Mouse (Mus musculus) embryonic facial prominence, embryonic 10.5 days (tissue): Measurements from ENCODE around the gene Zwilch. TPM values are rescaled to one million over a fixed set of nuclear protein-coding genes. Genes with fewer than 3 reads are reported as not detected.
A peak's percentile ranks its signal among the peaks of the same experiment; 100 is the strongest.
"Not testable (repeated sequence)": the region's sequence is repeated elsewhere in the genome, so short reads cannot be mapped to it uniquely, and the experiment has no call there.

Experiments
- DNase-seq: peaks from one replicate; pipeline ENCODE4 v3.0.0-alpha.2; 2017; ENCODE audit warnings: low spot score
- H3K27ac ChIP-seq: fragments of 300-500 bp; sonication (generic); replicated peaks from 2 replicates; pipeline ENCODE4 v1.5.1; 2016; ENCODE audit warnings: mild to moderate bottlenecking
- H3K27me3 ChIP-seq: fragments of 300-500 bp; sonication (generic); replicated peaks from 2 replicates; pipeline ENCODE4 v1.6.1; 2016; ENCODE audit warnings: low read depth, mild to moderate bottlenecking; ENCODE audit not compliant: poor library complexity, severe bottlenecking
- H3K36me3 ChIP-seq: fragments of 300-500 bp; sonication (generic); replicated peaks from 2 replicates; pipeline ENCODE4 v1.6.1; 2016; ENCODE audit warnings: mild to moderate bottlenecking, moderate library complexity
- H3K4me1 ChIP-seq: fragments of 300-500 bp; sonication (generic); 2 replicates; pipeline ENCODE4 v1.6.1; 2016
- H3K4me3 ChIP-seq: fragments of 300-500 bp; sonication (generic); 2 replicates; pipeline ENCODE4 v1.5.1; 2016; ENCODE audit warnings: mild to moderate bottlenecking, moderate library complexity
- H3K9me3 ChIP-seq: fragments of 300-500 bp; sonication (generic); 2 replicates; pipeline ENCODE4 v1.6.1; 2016; ENCODE audit warnings: mild to moderate bottlenecking
- WGBS: fragments of 180-500 bp; shearing (Covaris S2); methylation state at CpG from one replicate; pipeline ENCODE4 v1.1.7; 2016; 5-methylcytosine and 5-hydroxymethylcytosine counted together
- polyA plus RNA-seq: library from polyadenylated mRNA; unstranded; fragments of >200 nt; fragmentation: Nextera tagmentation; extraction: Ambion mirVana; gene quantifications from 2 replicates; pipeline ENCODE4 v1.2.1, GENCODE M21; 2016

Gene Zwilch
- polyA plus RNA-seq, 1 experiment from 2014 or later = 43.7 TPM

DNA sequence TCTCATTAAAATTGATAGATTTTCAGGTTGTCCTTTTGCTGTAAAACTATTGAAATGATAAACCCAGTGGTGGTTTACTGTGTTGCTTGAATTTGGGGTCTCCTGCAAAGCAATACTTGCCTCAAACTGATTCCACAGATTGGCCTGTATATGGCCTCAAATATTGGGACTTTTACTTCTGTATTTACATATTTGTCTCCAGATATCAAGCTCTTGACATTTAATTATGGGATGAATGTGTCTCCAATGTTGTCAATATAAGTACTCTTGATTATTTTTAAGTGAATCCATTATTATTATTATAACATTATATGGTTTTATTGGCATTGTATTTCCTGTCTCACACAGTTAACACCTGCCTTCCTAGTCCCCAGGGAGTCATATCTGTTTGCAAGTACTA is 1.4 kb upstream of the Zwilch start:
- peak overlapping the region; percentile 97; the same call in 1 of the 2 replicates for H3K27ac ChIP-seq
- no peaks in the 10 kb centered on the region for H3K27me3 ChIP-seq
- peaks cover 48% of the 10 kb centered on the region for H3K36me3 ChIP-seq
- H3K4me3 ChIP-seq = peak overlapping the region; percentile 74
- H3K4me1 ChIP-seq = peaks cover 25% of the 10 kb centered on the region
- H3K9me3 ChIP-seq = no peaks in the 10 kb centered on the region
- DNase-seq = no peak

DNA sequence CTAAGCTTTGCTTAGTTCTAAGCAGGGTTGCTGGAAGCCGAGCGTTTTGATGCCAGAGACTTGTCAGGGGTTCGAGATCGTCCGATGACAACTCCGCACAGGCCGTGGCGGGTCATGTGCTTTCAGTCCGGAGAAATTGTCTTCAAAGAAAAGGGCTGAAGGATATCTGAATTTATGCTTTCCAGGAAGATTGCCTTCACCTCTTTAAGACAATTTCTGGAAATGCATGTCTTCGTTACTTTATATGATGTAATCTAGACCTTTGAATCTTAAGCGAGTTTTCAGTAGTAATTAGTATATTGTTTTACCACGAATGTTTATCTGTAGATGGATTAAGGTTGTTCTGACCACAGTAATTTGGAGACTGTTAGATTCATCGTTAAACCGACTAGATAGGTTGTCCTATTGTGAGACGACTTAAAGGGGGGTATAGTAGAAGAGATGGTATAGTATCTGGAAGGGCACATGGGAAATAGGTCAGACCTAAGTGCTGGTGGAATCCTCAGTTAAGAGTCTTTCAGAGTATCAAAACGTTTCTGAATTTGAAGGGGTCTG is 839 bp upstream of the Zwilch start:
- peaks cover 49% of the 10 kb centered on the region for H3K36me3 ChIP-seq
- under 1% methylated on average over 16 of the region's 16 CpGs for WGBS
- no peaks in the 10 kb centered on the region for H3K27me3 ChIP-seq
- H3K9me3 ChIP-seq = no peaks in the 10 kb centered on the region
- DNase-seq = no peak
- peak overlapping the region; percentile 97 for H3K27ac ChIP-seq
- H3K4me1 ChIP-seq = peaks cover 24% of the 10 kb centered on the region
- H3K4me3 ChIP-seq = peak overlapping the region; percentile 74

DNA sequence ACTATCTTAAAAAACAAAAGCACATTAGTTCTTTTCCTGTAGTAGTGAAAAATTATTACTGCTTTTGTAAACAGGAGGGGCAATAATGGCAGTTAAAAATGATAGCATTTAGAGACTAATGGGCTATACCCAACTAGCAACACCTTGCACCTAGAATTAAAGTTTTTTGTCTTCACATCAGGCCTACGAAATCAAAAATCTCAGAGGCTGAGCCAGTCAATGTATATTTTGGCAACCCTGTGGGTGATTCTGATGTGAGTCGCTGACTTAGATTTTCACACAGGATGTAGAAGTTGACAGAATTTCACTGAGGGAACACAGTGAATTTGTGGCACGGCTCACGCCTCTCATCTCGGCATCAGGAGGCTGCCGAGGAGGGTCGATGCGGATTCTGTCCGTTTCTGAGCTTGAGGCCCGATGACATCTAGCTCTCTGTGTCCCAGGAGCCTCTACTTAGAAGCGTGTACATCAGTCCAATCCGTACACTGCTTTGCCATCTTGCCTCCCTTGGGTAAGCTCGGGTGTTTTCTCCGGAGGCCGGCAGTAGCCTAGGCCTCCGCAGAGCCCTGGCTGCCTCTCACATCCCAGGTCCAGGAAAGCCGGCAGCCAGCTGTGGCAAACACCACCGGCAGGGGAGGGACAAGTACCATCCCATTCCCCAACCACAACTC is 624 bp downstream of the Zwilch start:
- Histone ChIP-seq H3K27me3 (no peaks in the 10 kb centered on the region), H3K36me3 (peaks cover 49% of the 10 kb centered on the region), H3K27ac (peak overlapping the region; percentile 97), H3K4me1 (peaks cover 24% of the 10 kb centered on the region), H3K4me3 (peak overlapping the region; percentile 74), H3K9me3 (no peaks in the 10 kb centered on the region)
- DNase-seq = no peak
- WGBS = 3% methylated on average over 18 of the region's 18 CpGs

DNA sequence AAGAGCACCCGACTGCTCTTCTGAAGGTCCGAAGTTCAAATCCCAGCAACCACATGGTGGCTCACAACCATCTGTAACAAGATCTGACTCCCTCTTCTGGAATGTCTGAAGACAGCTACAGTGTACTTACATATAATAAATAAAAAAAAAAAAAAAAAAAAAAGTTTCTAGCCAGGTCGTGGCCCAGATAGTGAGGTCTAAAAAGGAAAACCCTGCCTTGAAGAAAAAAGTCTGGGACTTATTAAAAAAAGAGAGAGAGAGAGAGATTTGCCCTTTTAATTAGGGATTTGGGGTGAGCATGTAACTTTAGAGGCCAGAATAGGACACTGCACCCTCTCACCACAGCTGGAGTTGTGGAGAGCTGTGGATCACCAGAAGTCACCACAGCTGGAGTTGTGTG is 2.9 kb downstream of the Zwilch start:
- H3K4me3 ChIP-seq, DNase-seq, H3K27me3 ChIP-seq, H3K9me3 ChIP-seq, H3K27ac ChIP-seq: not testable (repeated sequence)
- Histone ChIP-seq H3K36me3 (peaks cover 47% of the 10 kb centered on the region), H3K4me1 (peaks cover 21% of the 10 kb centered on the region)
- 96% methylated on average over 3 of the region's 3 CpGs for WGBS

DNA sequence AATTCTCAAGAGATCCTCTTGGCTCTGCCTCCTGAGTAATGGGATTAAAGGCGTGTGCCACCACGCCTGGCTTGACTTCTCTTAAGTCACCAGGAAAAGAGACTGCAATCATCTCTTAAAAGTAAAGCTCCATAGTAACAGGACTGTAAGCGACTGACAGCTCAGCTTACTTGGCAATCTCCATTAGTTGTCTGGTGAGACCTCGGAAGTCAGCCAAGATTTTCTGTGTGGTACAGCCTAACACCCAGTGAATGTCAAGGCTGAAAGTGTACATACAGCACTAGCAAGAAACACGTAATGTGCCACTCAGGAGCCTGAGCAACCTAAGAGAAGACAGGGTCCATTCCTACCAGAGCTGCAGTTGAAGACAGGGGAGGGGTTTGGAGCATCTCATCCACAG is 12.4 kb downstream of the Zwilch start:
- Histone ChIP-seq H3K4me1 (no peaks in the 10 kb centered on the region), H3K27ac (no peak overlapping the region), H3K9me3 (no peaks in the 10 kb centered on the region), H3K27me3 (no peaks in the 10 kb centered on the region), H3K4me3 (no peak overlapping the region), H3K36me3 (peaks cover 96% of the 10 kb centered on the region)
- DNase-seq = no peak
- 94% methylated on average over 5 of the region's 5 CpGs for WGBS

DNA sequence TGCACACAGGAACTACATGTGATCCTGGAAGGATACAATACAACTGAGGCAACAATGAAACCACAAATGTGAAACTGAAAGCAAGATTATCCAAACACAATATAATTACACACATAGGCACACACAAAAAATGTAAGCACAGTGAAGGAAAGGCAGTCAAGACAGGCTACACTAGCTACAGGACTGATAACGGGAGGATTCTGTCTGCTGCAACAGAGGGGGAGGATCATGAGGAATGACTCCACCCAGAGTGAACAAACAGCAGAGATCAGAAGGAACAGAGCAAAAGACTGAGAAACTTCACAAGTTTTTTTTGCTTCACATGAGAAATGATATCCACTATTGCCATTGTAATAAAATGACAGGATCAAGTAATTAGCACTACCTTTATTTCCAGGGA is 16.3 kb downstream of the Zwilch start:
- H3K27ac ChIP-seq = no peak overlapping the region
- H3K36me3 ChIP-seq = peaks cover 100% of the 10 kb centered on the region
- no peaks in the 10 kb centered on the region for H3K9me3 ChIP-seq
- no peak overlapping the region for H3K4me3 ChIP-seq
- 95% methylated on average over 1 of the region's 1 CpGs for WGBS
- H3K4me1 ChIP-seq = no peaks in the 10 kb centered on the region
- H3K27me3 ChIP-seq = no peaks in the 10 kb centered on the region
- no peak for DNase-seq

DNA sequence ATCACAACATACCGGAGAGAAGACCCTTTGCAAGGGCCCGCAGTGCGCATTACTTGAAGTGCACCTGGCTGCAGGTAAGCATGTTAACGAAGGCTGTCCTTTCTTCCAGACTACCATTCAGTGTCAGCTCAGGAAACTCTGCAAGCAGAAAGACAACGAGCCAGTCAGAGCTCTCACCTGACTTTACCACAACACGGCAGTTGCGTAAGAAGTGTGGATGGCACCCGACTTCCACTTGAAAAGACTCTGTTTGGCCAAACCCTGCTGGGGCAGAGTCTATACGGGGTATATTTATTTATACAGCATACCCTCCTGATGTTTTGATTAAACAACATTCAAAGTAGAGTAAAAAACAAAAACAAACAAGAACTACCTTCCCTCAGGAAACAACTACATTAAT is 33.0 kb downstream of the Zwilch start:
- H3K36me3 ChIP-seq = peaks cover 86% of the 10 kb centered on the region
- H3K4me3 ChIP-seq = no peak overlapping the region
- no peak overlapping the region for H3K27ac ChIP-seq
- no peaks in the 10 kb centered on the region for H3K9me3 ChIP-seq
- H3K27me3 ChIP-seq = no peaks in the 10 kb centered on the region
- no peaks in the 10 kb centered on the region for H3K4me1 ChIP-seq
- DNase-seq = no peak
- WGBS = 92% methylated on average over 9 of the region's 9 CpGs

DNA sequence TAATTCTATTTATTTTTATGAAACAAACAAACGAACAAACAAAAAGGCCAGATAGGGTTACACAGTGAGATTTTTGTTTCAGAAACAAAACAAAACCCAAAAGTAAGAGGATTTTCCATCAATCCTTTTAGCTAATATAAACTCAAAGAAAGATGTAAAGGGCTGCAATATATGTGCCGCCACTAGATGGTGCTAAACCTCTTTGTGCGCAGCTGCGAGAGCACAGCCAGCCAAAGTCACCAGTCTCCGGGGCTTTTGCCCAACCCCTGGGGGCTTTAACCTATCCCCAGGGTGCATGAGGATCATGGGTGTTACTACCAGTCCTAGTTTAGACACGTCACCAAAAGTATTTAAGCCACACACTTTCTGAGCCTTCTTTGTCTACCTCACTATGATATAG is 34.0 kb downstream of the Zwilch start:
- DNase-seq = peak; percentile 53
- WGBS = 10% methylated on average over 6 of the region's 6 CpGs
- H3K4me3 ChIP-seq, H3K4me1 ChIP-seq, H3K9me3 ChIP-seq, H3K27ac ChIP-seq, H3K27me3 ChIP-seq: not testable (repeated sequence)
- H3K36me3 ChIP-seq = peaks cover 77% of the 10 kb centered on the region

DNA sequence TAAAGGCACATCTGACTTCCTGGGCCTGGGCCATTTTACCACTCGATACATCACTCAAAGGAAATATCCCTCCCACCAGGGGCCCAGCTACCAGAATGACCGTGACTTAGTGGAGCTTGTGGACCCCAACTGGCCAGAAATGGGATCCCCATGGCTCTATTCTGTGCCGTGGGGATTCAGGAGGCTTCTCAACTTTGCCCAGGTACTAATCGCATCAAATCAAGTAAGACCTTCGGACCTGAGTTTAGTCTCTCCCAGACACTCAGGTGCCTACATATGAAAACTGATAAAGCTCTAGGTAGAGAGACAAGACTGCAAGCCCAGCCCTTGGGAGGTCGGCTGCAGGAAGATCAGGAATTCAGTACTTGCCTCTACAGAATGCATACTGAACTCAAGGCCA is 41.3 kb downstream of the Zwilch start:
- Histone ChIP-seq H3K4me3 (no peak overlapping the region), H3K4me1 (no peaks in the 10 kb centered on the region), H3K9me3 (no peaks in the 10 kb centered on the region), H3K36me3 (peaks cover 15% of the 10 kb centered on the region), H3K27ac (no peak overlapping the region), H3K27me3 (no peaks in the 10 kb centered on the region)
- WGBS = 86% methylated on average over 6 of the region's 6 CpGs
- no peak for DNase-seq

DNA sequence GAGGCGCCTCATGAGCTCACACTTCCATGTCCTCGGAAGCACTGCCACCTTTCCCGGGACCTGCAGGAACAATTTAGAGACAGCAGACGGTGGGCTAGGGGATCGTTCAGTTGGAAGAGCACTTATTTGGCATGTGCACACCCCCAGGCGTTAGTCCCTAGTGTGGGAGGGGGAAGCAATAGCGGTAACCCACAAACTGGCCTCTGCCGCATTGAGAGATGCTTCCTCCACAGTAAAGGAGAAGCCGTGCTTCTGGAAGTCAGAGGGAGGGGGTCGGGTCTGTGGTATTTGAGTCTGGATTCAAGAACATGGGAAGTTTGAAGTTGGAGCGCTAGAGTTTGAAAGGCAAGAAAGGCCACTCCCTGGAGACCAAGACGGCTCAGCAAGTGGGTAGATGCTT is 46.8 kb downstream of the Zwilch start:
- DNase-seq = no peak
- no peak overlapping the region for H3K4me3 ChIP-seq
- H3K27ac ChIP-seq = no peak overlapping the region
- no peaks in the 10 kb centered on the region for H3K9me3 ChIP-seq
- no peaks in the 10 kb centered on the region for H3K36me3 ChIP-seq
- WGBS = 77% methylated on average over 12 of the region's 12 CpGs
- H3K27me3 ChIP-seq = no peaks in the 10 kb centered on the region
- peaks cover 9% of the 10 kb centered on the region for H3K4me1 ChIP-seq

DNA sequence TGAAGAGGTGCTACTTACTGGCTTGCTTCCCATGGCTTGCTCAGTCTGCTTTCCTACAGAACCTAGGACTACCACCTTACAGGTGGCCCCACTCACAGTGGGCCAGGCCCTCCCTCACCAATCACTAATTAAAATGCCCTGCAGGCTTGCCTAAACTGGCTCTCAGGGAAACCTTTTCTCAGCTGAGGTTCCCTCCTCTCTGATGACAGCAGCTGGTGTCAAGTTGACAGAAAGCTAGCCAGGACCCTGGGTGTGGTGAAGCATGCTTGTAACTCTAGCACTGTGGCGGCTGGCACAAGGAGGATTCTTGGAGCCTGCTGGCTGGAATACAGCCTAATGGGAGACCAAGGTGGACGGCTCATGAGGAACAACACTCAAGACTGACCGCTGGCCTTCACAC is 47.6 kb downstream of the Zwilch start:
- no peaks in the 10 kb centered on the region for H3K36me3 ChIP-seq
- WGBS = 65% methylated on average over 3 of the region's 3 CpGs
- H3K4me1 ChIP-seq = peaks cover 13% of the 10 kb centered on the region
- H3K9me3 ChIP-seq = no peaks in the 10 kb centered on the region
- DNase-seq = no peak
- no peak overlapping the region for H3K27ac ChIP-seq
- no peaks in the 10 kb centered on the region for H3K27me3 ChIP-seq
- no peak overlapping the region for H3K4me3 ChIP-seq

DNA sequence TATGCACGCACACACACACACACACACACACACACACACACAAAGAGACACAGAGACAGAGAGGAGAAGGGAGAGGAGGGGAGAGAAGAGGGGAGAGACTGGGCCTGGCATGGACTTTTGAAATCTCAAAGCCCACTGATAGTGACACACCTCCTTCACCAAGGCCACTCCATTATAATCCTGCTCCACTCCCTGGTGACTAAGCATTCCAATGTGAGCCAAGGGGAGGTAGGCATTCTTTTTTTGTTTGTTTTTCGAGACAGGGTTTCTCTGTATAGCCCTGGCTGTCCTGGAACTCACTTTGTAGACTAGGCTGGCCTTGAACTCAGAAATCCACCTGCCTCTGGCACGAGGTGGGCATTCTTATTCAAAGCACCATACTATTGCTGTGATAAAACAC is 48.1 kb downstream of the Zwilch start:
- not testable (repeated sequence) for H3K27me3 ChIP-seq, H3K9me3 ChIP-seq, H3K36me3 ChIP-seq, DNase-seq, H3K4me3 ChIP-seq, H3K27ac ChIP-seq
- H3K4me1 ChIP-seq = peaks cover 13% of the 10 kb centered on the region
- 78% methylated on average over 3 of the region's 3 CpGs for WGBS

DNA sequence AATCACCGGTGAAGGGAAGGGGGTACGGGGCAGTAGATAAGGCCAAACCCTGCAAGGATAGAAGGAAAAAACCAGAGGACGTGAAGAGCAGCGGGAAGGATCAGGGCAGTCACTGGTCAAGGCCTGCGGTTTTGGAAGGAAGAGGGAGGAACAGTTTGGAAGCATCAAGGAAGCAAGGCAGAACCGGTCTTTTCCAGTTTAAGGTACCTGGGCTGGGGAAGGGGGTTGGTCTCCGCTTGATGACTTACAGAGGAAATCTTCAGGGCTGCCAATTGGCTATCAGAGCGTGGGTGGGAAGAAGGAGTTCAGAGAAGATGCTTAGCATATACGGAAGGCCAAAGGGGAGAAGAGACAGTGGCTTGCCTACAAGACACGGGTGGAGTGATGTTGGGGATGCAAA is 50.3 kb downstream of the Zwilch start:
- no peak for DNase-seq
- 92% methylated on average over 10 of the region's 10 CpGs for WGBS
- Histone ChIP-seq H3K4me1 (peaks cover 13% of the 10 kb centered on the region), H3K27ac (no peak overlapping the region), H3K4me3 (no peak overlapping the region), H3K27me3 (no peaks in the 10 kb centered on the region), H3K36me3 (no peaks in the 10 kb centered on the region), H3K9me3 (no peaks in the 10 kb centered on the region)
